Mouse (Mus musculus) embryonic facial prominence, embryonic 11.5 days (tissue): ENCODE results near the gene Mtx3. TPM values are rescaled to one million over a fixed set of nuclear protein-coding genes. Genes with fewer than 3 reads are reported as not detected.
"Not testable (repeated sequence)": the region's sequence is repeated elsewhere in the genome, so short reads cannot be mapped to it uniquely, and the experiment has no call there.

ENCODE experiments used
- ATAC-seq: fragments of 200-750 bp; cut with Nextera tagmentation; replicated peaks from 2 replicates; pipeline ENCODE4 v1.8.0; 2017; ENCODE audit warnings: low read depth; ENCODE audit not compliant: insufficient number of reproducible peaks, low FRiP score, low TSS enrichment
- DNase-seq: peaks from one replicate; pipeline ENCODE4 v3.0.0-alpha.2; 2015; ENCODE audit warnings: low spot score
- H3K27ac ChIP-seq: fragments of 300-500 bp; sonication (generic); replicated peaks from 2 replicates; pipeline ENCODE4 v1.5.1; 2014; ENCODE audit warnings: mild to moderate bottlenecking, low read depth, low read length, control low read depth
- H3K27me3 ChIP-seq: fragments of 300-500 bp; sonication (generic); 2 replicates; pipeline ENCODE4 v1.6.1; 2014; ENCODE audit warnings: mild to moderate bottlenecking, low read length, moderate library complexity, mixed read lengths; ENCODE audit not compliant: control insufficient read depth, insufficient read depth
- H3K36me3 ChIP-seq: fragments of 300-500 bp; sonication (generic); replicated peaks from 2 replicates; pipeline ENCODE4 v1.6.1; 2014; ENCODE audit warnings: low read depth, mild to moderate bottlenecking, low read length, moderate library complexity, mixed read lengths; ENCODE audit not compliant: control insufficient read depth, insufficient read depth
- H3K4me1 ChIP-seq: fragments of 300-500 bp; sonication (generic); 2 replicates; pipeline ENCODE4 v1.6.1; 2014; ENCODE audit warnings: low read length, mixed read lengths; ENCODE audit not compliant: control insufficient read depth, insufficient read depth
- H3K4me2 ChIP-seq: fragments of 300-500 bp; sonication (generic); 2 replicates; pipeline ENCODE4 v1.6.1; 2014; ENCODE audit warnings: low read depth, mild to moderate bottlenecking, control low read depth, low read length, moderate library complexity
- H3K4me3 ChIP-seq: fragments of 300-500 bp; sonication (generic); 2 replicates; pipeline ENCODE4 v1.5.1; 2014; ENCODE audit warnings: low read depth, low read length, control low read depth
- H3K9ac ChIP-seq: fragments of 300-500 bp; sonication (generic); replicated peaks from 2 replicates; pipeline ENCODE4 v1.6.1; 2014; ENCODE audit warnings: mild to moderate bottlenecking, control low read depth, low read length
- H3K9me3 ChIP-seq: fragments of 300-500 bp; sonication (generic); replicated peaks from 2 replicates; pipeline ENCODE4 v1.6.1; 2016; ENCODE audit warnings: mild to moderate bottlenecking, low read length, inconsistent platforms, mixed read lengths; ENCODE audit not compliant: control insufficient read depth
- WGBS: fragments of 180-500 bp; shearing (Covaris S2); extraction: QIAGEN DNeasy Blood & Tissue Kit; methylation state at CpG from one replicate; pipeline ENCODE4 v1.1.7; 2014; 5-methylcytosine and 5-hydroxymethylcytosine counted together
- polyA plus RNA-seq: library from polyadenylated mRNA; unstranded; fragments of >200 nt; fragmentation: Nextera tagmentation; extraction: Ambion mirVana; gene quantifications from 2 replicates; pipeline ENCODE4 v1.2.1, GENCODE M21; 2014

The Mtx3 gene
- polyA plus RNA-seq, result 5.6 TPM in 2 replicates

GRCm38 (mm10) chr13:92844586-92845221 is at the start of gene Mtx3:
TSS of gene Mtx3 (plus strand) at chr13:92844760.
- ATAC-seq (peak; percentile 98), DNase-seq (peak; percentile 88)
- Histone ChIP-seq H3K9ac (peak within 1 kb of the TSS; percentile 95), H3K4me2 (peak within 1 kb of the TSS; percentile 62), H3K4me1 (no peaks in the 10 kb centered on the region), H3K27me3 (no peaks in the 10 kb centered on the region), H3K9me3 (no peaks in the 10 kb centered on the region), H3K36me3 (no peaks in the 10 kb centered on the region), H3K4me3 (peak within 1 kb of the TSS; percentile 84), H3K27ac (peak within 1 kb of the TSS; percentile 82)
- WGBS, result 2% methylated on average over 40 of the region's 40 CpGs

GRCm38 (mm10) chr13:92798830-92799229 is 45.7 kb upstream of the Mtx3 start:
- Histone ChIP-seq H3K27me3 (peaks cover 9% of the 10 kb centered on the region; the same call in 1 of the 2 replicates), H3K4me3 (no peak overlapping the region), H3K36me3 (no peaks in the 10 kb centered on the region), H3K4me1 (0 out of 2 replicates have a peak, but pooled peaks cover 3% of the 10 kb centered on the region), H3K27ac (no peak overlapping the region), H3K9ac (no peak overlapping the region), H3K4me2 (no peak overlapping the region), H3K9me3 (no peaks in the 10 kb centered on the region)
- ATAC-seq, result no peak
- WGBS, result 74% methylated on average over 2 of the region's 2 CpGs
- no peak for DNase-seq

GRCm38 (mm10) chr13:92799306-92799925 is 45.1 kb upstream of the Mtx3 start:
- Histone ChIP-seq H3K36me3 (no peaks in the 10 kb centered on the region), H3K4me1 (0 out of 2 replicates have a peak, but pooled peaks cover 1% of the 10 kb centered on the region), H3K27me3 (peaks cover 8% of the 10 kb centered on the region; the same call in 1 of the 2 replicates), H3K9ac (no peak overlapping the region), H3K4me2 (no peak overlapping the region), H3K27ac (no peak overlapping the region), H3K9me3 (no peaks in the 10 kb centered on the region), H3K4me3 (no peak overlapping the region)
- ATAC-seq (no peak), DNase-seq (no peak)
- 83% methylated on average over 7 of the region's 7 CpGs for WGBS

GRCm38 (mm10) chr13:92806785-92807184 is 37.8 kb upstream of the Mtx3 start:
- no peak for ATAC-seq
- no peaks in the 10 kb centered on the region for H3K27me3 ChIP-seq
- H3K4me2 ChIP-seq, result no peak overlapping the region
- H3K4me1 ChIP-seq, result no peaks in the 10 kb centered on the region
- H3K9me3 ChIP-seq, result no peaks in the 10 kb centered on the region
- no peak overlapping the region for H3K9ac ChIP-seq
- H3K36me3 ChIP-seq, result no peaks in the 10 kb centered on the region
- H3K27ac ChIP-seq, result no peak overlapping the region
- no peak overlapping the region for H3K4me3 ChIP-seq
- no peak for DNase-seq

GRCm38 (mm10) chr13:92807849-92808248 is 36.7 kb upstream of the Mtx3 start:
- Histone ChIP-seq H3K4me1 (no peaks in the 10 kb centered on the region), H3K9ac (no peak overlapping the region), H3K4me3 (no peak overlapping the region), H3K27me3 (no peaks in the 10 kb centered on the region), H3K4me2 (no peak overlapping the region), H3K36me3 (no peaks in the 10 kb centered on the region), H3K27ac (no peak overlapping the region), H3K9me3 (no peaks in the 10 kb centered on the region)
- 87% methylated on average over 3 of the region's 3 CpGs for WGBS
- ATAC-seq (no peak), DNase-seq (no peak)

GRCm38 (mm10) chr13:92810592-92810991 is 34.0 kb upstream of the Mtx3 start:
- H3K9ac ChIP-seq, ATAC-seq, H3K27me3 ChIP-seq, H3K27ac ChIP-seq, H3K4me2 ChIP-seq, H3K4me3 ChIP-seq, H3K9me3 ChIP-seq, H3K36me3 ChIP-seq, H3K4me1 ChIP-seq, DNase-seq: not testable (repeated sequence)
- WGBS, result 87% methylated on average over 1 of the region's 1 CpGs

- no peaks in the 10 kb centered on the region for H3K9me3 ChIP-seq
- WGBS, result 84% methylated on average over 5 of the region's 5 CpGs
- H3K27me3 ChIP-seq, result no peaks in the 10 kb centered on the region
- H3K9ac ChIP-seq, result no peak overlapping the region
- no peak overlapping the region for H3K4me3 ChIP-seq
- no peak overlapping the region for H3K4me2 ChIP-seq
- ATAC-seq (no peak), DNase-seq (no peak)
- no peaks in the 10 kb centered on the region for H3K4me1 ChIP-seq
- no peaks in the 10 kb centered on the region for H3K36me3 ChIP-seq
- H3K27ac ChIP-seq, result no peak overlapping the region
These were observed 28.2 kb upstream of the Mtx3 start for GRCm38 (mm10) chr13:92816329-92816728.

- Histone ChIP-seq H3K27me3 (no peaks in the 10 kb centered on the region), H3K36me3 (no peaks in the 10 kb centered on the region), H3K4me2 (no peak overlapping the region), H3K9ac (no peak overlapping the region), H3K4me1 (no peaks in the 10 kb centered on the region), H3K9me3 (no peaks in the 10 kb centered on the region), H3K4me3 (no peak overlapping the region), H3K27ac (no peak overlapping the region)
- WGBS, result 86% methylated on average over 3 of the region's 3 CpGs
- ATAC-seq, result no peak
- no peak for DNase-seq
These were observed 27.2 kb upstream of the Mtx3 start for GRCm38 (mm10) chr13:92817357-92817756.
